Mouse (Mus musculus) heart, embryonic 10.5 days (tissue): Measurements from ENCODE around the gene Prdm1. TPM values are rescaled to one million over a fixed set of nuclear protein-coding genes. Genes with fewer than 3 reads are reported as not detected.

Experiments used
- DNase-seq: peaks from one replicate; pipeline ENCODE4 v3.0.0-alpha.2; 2017; ENCODE audit warnings: low spot score
- H3K27ac ChIP-seq: fragments of 300-500 bp; sonication (generic); 2 replicates; pipeline ENCODE4 v1.5.1; 2016; ENCODE audit warnings: mild to moderate bottlenecking
- H3K27me3 ChIP-seq: fragments of 300-500 bp; sonication (generic); 2 replicates; pipeline ENCODE4 v1.6.1; 2016; ENCODE audit warnings: mild to moderate bottlenecking; ENCODE audit not compliant: poor library complexity, insufficient read depth, severe bottlenecking
- H3K36me3 ChIP-seq: fragments of 300-500 bp; sonication (generic); 2 replicates; pipeline ENCODE4 v1.6.1; 2016; ENCODE audit warnings: mild to moderate bottlenecking, moderate library complexity
- H3K4me1 ChIP-seq: fragments of 300-500 bp; sonication (generic); 2 replicates; pipeline ENCODE4 v1.6.1; 2016; ENCODE audit warnings: mild to moderate bottlenecking
- H3K4me3 ChIP-seq: fragments of 300-500 bp; sonication (generic); 2 replicates; pipeline ENCODE4 v1.5.1; 2016; ENCODE audit warnings: mild to moderate bottlenecking, moderate library complexity
- H3K9me3 ChIP-seq: fragments of 300-500 bp; sonication (generic); 2 replicates; pipeline ENCODE4 v1.6.1; 2016; ENCODE audit warnings: mild to moderate bottlenecking, moderate library complexity
- WGBS: fragments of 180-500 bp; shearing (Covaris S2); methylation state at CpG from one replicate; pipeline ENCODE4 v1.1.7; 2016; 5-methylcytosine and 5-hydroxymethylcytosine counted together
- polyA plus RNA-seq: library from polyadenylated mRNA; unstranded; fragments of >200 nt; fragmentation: Nextera tagmentation; extraction: Ambion mirVana; gene quantifications from 2 replicates; pipeline ENCODE4 v1.2.1, GENCODE M21; 2016

Prdm1 gene
- polyA plus RNA-seq, 1 experiment from 2014 or later = 2.9 TPM

- H3K9me3 ChIP-seq = no peaks in the 10 kb centered on the region
- 86% methylated on average over 10 of the region's 10 CpGs for WGBS
Measured at GRCm38 (mm10) chr10:44447001-44447400, 81.3 kb downstream of the Prdm1 start.

GRCm38 (mm10) chr10:44444415-44444814, 83.9 kb downstream of the Prdm1 start:
- Histone ChIP-seq H3K4me1 (peaks cover 38% of the 10 kb centered on the region), H3K4me3 (no peak overlapping the region)
- 68% methylated on average over 4 of the region's 4 CpGs for WGBS

More at GRCm38 (mm10) chr10:44447001-44447400, 81.3 kb downstream of the Prdm1 start:
- H3K27me3 ChIP-seq = peaks cover 11% of the 10 kb centered on the region; the same call in 1 of the 2 replicates
- H3K4me1 ChIP-seq = peaks cover 33% of the 10 kb centered on the region
- DNase-seq = no peak
- H3K4me3 ChIP-seq = no peak overlapping the region
- no peak overlapping the region for H3K27ac ChIP-seq
- H3K36me3 ChIP-seq = no peaks in the 10 kb centered on the region

GRCm38 (mm10) chr10:44443696-44444095, 84.6 kb downstream of the Prdm1 start:
- Histone ChIP-seq H3K36me3 (0 out of 2 replicates have a peak, but pooled peaks cover 3% of the 10 kb centered on the region), H3K4me3 (peak overlapping the region; percentile 25), H3K27ac (peak overlapping the region; percentile 22; the same call in 1 of the 2 replicates), H3K27me3 (peaks cover 21% of the 10 kb centered on the region), H3K4me1 (peaks cover 38% of the 10 kb centered on the region), H3K9me3 (no peaks in the 10 kb centered on the region)
- 34% methylated on average over 12 of the region's 12 CpGs for WGBS
- DNase-seq = no peak

More at GRCm38 (mm10) chr10:44444415-44444814, 83.9 kb downstream of the Prdm1 start:
- no peak for DNase-seq
- Histone ChIP-seq H3K27me3 (peaks cover 21% of the 10 kb centered on the region), H3K27ac (no peak overlapping the region), H3K36me3 (0 out of 2 replicates have a peak, but pooled peaks cover 3% of the 10 kb centered on the region), H3K9me3 (no peaks in the 10 kb centered on the region)

GRCm38 (mm10) chr10:44439732-44440131, 88.6 kb downstream of the Prdm1 start:
- peaks cover 26% of the 10 kb centered on the region for H3K4me1 ChIP-seq
- WGBS = 87% methylated on average over 11 of the region's 11 CpGs
- H3K36me3 ChIP-seq = 0 out of 2 replicates have a peak, but pooled peaks cover 3% of the 10 kb centered on the region
- H3K4me3 ChIP-seq = no peak overlapping the region
- no peak for DNase-seq
- no peaks in the 10 kb centered on the region for H3K9me3 ChIP-seq
- H3K27ac ChIP-seq = no peak overlapping the region
- H3K27me3 ChIP-seq = peaks cover 21% of the 10 kb centered on the region

- Histone ChIP-seq H3K4me1 (peaks cover 9% of the 10 kb centered on the region), H3K9me3 (no peaks in the 10 kb centered on the region), H3K4me3 (no peak overlapping the region), H3K36me3 (0 out of 2 replicates have a peak, but pooled peaks cover 3% of the 10 kb centered on the region), H3K27me3 (peaks cover 21% of the 10 kb centered on the region), H3K27ac (no peak overlapping the region)
- WGBS = 92% methylated on average over 1 of the region's 1 CpGs
- no peak for DNase-seq
Measured at GRCm38 (mm10) chr10:44437614-44438013, 90.7 kb downstream of the Prdm1 start.

- peaks cover 15% of the 10 kb centered on the region; the same call in 1 of the 2 replicates for H3K27me3 ChIP-seq
- 88% methylated on average over 4 of the region's 4 CpGs for WGBS
- H3K4me1 ChIP-seq = peaks cover 5% of the 10 kb centered on the region; the same call in 1 of the 2 replicates
- DNase-seq = no peak
- H3K9me3 ChIP-seq = no peaks in the 10 kb centered on the region
- no peaks in the 10 kb centered on the region for H3K36me3 ChIP-seq
- no peak overlapping the region for H3K4me3 ChIP-seq
- no peak overlapping the region for H3K27ac ChIP-seq
Measured at GRCm38 (mm10) chr10:44435956-44436355, 92.3 kb downstream of the Prdm1 start.

- no peak for DNase-seq
- H3K27ac ChIP-seq = no peak overlapping the region
- no peaks in the 10 kb centered on the region for H3K9me3 ChIP-seq
- WGBS = 68% methylated on average over 6 of the region's 6 CpGs
- H3K36me3 ChIP-seq = no peaks in the 10 kb centered on the region
- no peak overlapping the region for H3K4me3 ChIP-seq
- H3K4me1 ChIP-seq = no peaks in the 10 kb centered on the region
- H3K27me3 ChIP-seq = 0 out of 2 replicates have a peak, but pooled peaks cover 11% of the 10 kb centered on the region
Measured at GRCm38 (mm10) chr10:44434702-44435181, 93.6 kb downstream of the Prdm1 start.

- Histone ChIP-seq H3K9me3 (no peaks in the 10 kb centered on the region), H3K36me3 (no peaks in the 10 kb centered on the region), H3K4me3 (no peak overlapping the region), H3K27ac (no peak overlapping the region), H3K27me3 (0 out of 2 replicates have a peak, but pooled peaks cover 11% of the 10 kb centered on the region), H3K4me1 (peaks cover 3% of the 10 kb centered on the region; the same call in 1 of the 2 replicates)
- WGBS = 74% methylated on average over 11 of the region's 11 CpGs
- DNase-seq = no peak
Measured at GRCm38 (mm10) chr10:44432235-44432634, 96.1 kb downstream of the Prdm1 start.

GRCm38 (mm10) chr10:44431689-44432088, 96.6 kb downstream of the Prdm1 start:
- Histone ChIP-seq H3K4me3 (no peak overlapping the region), H3K27me3 (0 out of 2 replicates have a peak, but pooled peaks cover 11% of the 10 kb centered on the region), H3K27ac (no peak overlapping the region), H3K36me3 (no peaks in the 10 kb centered on the region), H3K4me1 (peaks cover 3% of the 10 kb centered on the region; the same call in 1 of the 2 replicates), H3K9me3 (no peaks in the 10 kb centered on the region)
- no peak for DNase-seq
- 82% methylated on average over 4 of the region's 4 CpGs for WGBS

- no peak overlapping the region for H3K4me3 ChIP-seq
- no peak overlapping the region for H3K27ac ChIP-seq
- DNase-seq = no peak
- H3K36me3 ChIP-seq = no peaks in the 10 kb centered on the region
- H3K4me1 ChIP-seq = peaks cover 3% of the 10 kb centered on the region; the same call in 1 of the 2 replicates
- WGBS = 82% methylated on average over 14 of the region's 14 CpGs
- H3K9me3 ChIP-seq = no peaks in the 10 kb centered on the region
- 0 out of 2 replicates have a peak, but pooled peaks cover 15% of the 10 kb centered on the region for H3K27me3 ChIP-seq
Measured at GRCm38 (mm10) chr10:44429177-44429888, 99.0 kb downstream of the Prdm1 start.

- WGBS = 70% methylated on average over 12 of the region's 12 CpGs
- Histone ChIP-seq H3K9me3 (no peaks in the 10 kb centered on the region), H3K27ac (0 out of 2 replicates have a peak overlapping the region, but pooled peaks have one; percentile 26), H3K27me3 (0 out of 2 replicates have a peak, but pooled peaks cover 15% of the 10 kb centered on the region), H3K4me3 (no peak overlapping the region), H3K4me1 (peaks cover 3% of the 10 kb centered on the region; the same call in 1 of the 2 replicates), H3K36me3 (no peaks in the 10 kb centered on the region)
- DNase-seq = no peak
Measured at GRCm38 (mm10) chr10:44427891-44428361, 100.4 kb downstream of the Prdm1 start.

- no peak for DNase-seq
- H3K27me3 ChIP-seq = 0 out of 2 replicates have a peak, but pooled peaks cover 15% of the 10 kb centered on the region
- 89% methylated on average over 11 of the region's 11 CpGs for WGBS
Measured at GRCm38 (mm10) chr10:44427426-44427825, 100.9 kb downstream of the Prdm1 start.

GRCm38 (mm10) chr10:44425013-44425412, 103.3 kb downstream of the Prdm1 start:
- DNase-seq = no peak

More at GRCm38 (mm10) chr10:44427426-44427825, 100.9 kb downstream of the Prdm1 start:
- Histone ChIP-seq H3K9me3 (no peaks in the 10 kb centered on the region), H3K27ac (no peak overlapping the region), H3K4me3 (no peak overlapping the region), H3K4me1 (peaks cover 3% of the 10 kb centered on the region; the same call in 1 of the 2 replicates), H3K36me3 (no peaks in the 10 kb centered on the region)

More at GRCm38 (mm10) chr10:44425013-44425412, 103.3 kb downstream of the Prdm1 start:
- Histone ChIP-seq H3K4me3 (no peak overlapping the region), H3K4me1 (peaks cover 7% of the 10 kb centered on the region; the same call in 1 of the 2 replicates), H3K9me3 (no peaks in the 10 kb centered on the region), H3K27ac (no peak overlapping the region), H3K27me3 (0 out of 2 replicates have a peak, but pooled peaks cover 4% of the 10 kb centered on the region), H3K36me3 (no peaks in the 10 kb centered on the region)
- 64% methylated on average over 6 of the region's 6 CpGs for WGBS
